Mouse (Mus musculus) ovary, postnatal 36 days (tissue): Measurements from ENCODE around the gene Midn.
A peak's percentile ranks its signal among the peaks of the same experiment; 100 is the strongest.

Experiments
- DNase-seq: peaks from one replicate; pipeline ENCODE4 v3.0.0; 2022; ENCODE audit warnings: low spot score, mixed read lengths

Midn gene

DNA sequence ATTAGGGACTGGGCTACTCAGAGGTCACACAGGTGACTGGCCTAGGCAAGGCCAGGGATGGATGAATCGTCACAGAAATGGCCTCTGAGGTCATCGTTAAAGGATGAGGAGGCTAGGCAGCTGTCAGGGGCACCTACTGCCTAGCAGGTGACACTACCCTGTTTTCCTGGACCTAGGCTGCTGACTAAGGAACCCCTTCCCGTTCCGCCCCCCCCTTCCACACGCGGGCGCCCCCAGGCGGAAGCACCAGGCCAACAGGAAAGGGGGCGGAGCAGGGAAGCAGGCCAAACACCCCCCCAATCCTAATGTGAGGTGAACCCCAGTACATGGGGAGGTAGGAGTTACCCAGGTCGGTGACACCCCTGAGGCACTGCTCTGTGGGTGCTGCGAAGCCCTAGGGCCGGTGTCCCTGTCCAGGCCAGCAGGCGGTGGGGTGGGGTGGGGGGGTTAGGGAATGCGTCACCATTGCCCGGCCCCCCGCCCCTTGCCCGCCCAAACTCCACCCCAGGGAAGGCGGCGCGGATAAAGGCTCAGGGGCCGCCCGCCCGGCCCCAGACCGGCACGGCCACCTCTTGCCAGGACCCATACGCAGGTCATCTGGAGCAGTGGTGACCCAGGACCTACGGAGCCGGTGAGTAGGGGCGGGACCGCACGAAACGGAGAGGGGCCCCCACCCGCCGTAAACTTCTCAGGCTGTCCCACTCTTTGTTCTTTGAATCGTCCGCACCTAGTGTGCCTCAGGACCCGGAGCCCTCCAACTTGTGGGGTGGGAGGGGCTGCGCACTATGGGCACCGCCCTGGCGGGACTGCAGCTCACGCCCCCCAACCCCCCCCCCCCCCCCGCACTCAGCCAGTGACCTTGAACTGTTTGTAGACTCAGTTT, at the start of gene Midn:
Midn (plus strand) TSS at position 554 of the 883 bp plus-strand sequence.
- DNase-seq, result peak; percentile 87

DNA sequence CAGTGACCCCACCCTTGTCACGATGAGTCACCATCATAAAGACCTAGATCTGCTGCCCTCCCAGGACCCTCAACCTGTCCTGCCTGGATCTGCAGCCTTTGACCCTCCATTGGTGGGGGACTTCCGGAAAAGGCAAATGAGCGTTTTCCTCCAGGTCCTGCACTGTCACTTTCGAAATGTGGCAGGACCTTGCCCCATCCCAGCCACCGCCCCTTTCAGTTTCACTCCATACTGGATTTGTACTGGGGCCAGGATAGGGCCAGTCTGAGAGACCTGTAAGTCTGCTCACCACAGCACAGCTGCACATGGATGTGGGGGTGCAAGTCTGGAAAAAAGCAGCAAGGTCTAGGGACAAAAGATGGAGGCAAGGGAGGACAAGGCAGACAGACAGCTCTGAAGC, 49.4 kb upstream of the Midn start:
- DNase-seq, result no peak

DNA sequence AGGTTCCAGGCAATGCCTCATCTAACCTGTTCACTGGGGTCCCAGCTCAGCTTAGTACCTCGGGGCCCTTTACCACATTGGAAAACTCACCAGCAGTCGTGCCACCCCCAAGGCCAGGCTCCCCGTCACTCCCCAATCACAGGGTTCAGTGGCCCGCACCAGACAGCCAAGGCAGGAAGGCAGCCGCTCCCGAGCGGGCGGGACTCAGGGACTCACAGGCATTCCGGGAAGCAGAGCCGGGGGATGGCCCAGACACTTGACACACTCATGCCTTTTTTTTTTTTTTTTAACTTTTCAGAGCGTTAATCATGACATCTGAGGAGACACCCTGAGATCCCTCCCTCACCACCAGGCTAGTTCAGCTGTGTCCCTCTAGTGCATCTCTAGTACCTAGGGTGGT, 47.1 kb upstream of the Midn start:
- no peak for DNase-seq

DNA sequence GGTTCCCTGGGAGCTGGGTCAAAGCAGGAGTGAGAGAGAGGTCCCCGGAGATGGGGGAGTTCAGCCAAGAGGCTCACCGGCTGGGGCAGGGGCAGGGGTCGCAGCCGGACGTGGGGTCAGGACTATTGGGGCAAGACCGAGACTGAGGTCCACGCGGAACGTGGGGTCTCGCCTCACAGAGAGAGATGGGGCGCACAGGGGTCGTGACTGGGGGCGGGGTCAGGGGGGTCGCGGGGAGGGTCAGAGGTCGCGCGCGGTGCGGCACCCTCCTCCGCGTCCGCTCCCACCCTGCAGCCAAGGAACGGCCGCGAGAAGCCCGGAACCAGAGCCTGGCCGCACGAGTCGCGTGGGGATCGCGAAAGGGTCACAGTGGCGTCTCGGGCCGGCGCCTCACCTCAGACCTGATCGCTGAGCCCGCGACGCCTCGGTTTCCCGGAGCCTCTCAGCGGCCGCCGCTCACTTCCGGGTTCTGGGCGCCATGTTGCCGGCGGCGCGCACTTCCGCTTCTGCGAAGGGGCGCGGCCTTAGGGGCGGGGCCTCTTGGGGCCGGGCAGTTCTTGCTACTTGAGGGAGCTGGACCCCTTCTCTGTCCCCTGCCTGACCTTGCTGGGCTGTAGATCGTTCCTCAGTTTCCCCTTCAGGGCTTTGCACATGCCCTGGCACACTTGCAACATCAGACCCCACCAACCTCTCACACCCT, 45.7 kb upstream of the Midn start:
- peak; percentile 86 for DNase-seq

DNA sequence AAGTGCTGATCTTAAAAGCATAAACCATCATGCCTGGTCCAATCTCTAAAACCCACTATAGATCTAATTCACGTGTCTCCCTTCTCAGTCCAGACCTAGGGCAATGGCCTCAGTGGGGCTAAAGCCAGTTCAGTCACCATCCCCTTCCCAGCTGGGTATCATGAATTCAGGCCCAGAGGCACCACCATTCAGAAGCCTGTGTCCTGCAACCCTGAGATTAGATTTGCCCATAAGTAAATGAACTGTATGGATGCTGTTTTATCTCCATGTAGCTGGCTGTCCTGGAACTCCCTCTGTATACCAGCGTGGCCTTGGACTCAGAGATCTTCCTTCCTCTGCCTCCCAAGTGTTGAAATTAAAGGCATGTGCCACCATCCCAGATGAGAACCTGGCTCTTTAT, 45.0 kb upstream of the Midn start:
- no peak for DNase-seq

DNA sequence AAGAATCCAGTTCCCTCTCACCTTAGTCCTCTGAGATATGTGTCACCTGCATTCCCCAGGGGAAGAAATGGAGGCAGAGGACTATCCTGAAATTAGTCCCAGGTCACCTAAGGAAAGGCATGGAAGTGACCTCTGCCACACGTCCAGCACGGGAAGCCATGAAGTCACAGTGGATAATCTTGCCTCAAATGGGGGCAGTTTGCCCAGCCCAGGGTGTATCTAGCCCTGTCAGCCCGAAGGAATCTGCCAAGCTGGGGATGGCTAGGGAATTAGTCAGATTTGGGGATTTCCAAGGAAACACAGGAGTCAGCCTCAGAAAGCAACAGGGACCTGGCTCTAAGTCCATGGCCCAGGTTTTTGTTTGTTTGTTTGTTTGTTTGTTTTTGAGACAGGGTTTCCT, 43.9 kb upstream of the Midn start:
- no peak for DNase-seq

DNA sequence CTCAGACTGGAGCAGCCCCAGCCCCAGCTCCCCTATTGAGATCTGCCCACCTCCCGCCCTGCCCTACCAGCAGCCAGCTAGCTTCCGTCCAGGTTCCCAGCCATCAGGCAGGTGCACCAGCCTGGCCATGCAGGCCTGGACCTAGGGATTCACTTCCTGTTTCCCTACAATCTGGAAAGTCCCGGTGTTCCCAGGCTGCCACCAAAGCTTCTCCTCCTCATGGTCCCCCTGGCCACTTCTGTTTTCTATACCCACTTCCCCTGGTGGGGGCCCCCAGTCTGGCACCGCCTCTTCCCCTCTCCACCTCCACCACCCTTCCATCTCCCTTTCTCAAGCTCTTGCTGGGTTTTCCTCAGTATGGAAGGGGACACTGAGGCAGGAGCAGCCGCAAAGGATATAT, 42.6 kb upstream of the Midn start, which contains the start of gene Sbno2:
Sbno2 (minus strand) TSS at position 112 of the 400 bp plus-strand sequence.
- DNase-seq, result no peak

DNA sequence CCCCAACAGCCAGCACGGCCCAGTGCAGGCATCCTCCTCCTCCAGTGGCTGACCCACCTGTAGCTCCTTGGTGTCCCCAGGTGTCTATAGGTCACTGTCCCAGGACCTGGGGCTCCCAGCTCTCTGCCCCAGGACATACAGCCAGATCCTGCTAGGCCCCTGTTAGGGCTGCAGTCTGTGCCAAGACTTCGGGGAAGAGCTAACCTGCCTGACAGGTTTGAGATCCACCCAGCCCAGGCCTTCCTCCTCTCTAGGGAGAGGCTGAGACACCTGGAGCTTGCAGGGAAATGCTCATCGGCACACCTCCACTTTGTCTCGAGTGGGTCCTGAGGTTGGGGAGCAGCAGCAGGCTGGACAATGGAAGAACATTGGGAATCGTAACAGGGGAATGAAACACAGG, 42.1 kb upstream of the Midn start:
- no peak for DNase-seq

DNA sequence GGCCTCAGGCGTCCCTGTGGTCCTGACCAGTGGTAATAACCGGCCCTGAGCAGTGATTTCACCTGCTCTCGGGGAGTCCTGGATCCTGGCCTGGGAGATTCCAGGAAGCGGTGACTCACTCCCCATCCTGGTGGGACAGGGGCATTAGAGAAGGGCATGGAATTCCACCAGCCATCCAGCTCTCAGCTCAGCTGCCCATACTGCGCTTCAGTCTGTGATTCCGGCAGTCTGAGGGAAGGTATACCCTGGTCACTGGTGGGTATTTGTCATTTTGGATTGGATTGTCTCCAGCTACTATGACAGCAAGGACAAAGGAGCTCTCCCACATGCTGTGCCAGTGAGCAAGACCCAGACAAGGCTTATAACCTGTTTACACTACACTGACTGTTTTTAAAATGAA, 40.4 kb upstream of the Midn start:
- no peak for DNase-seq

DNA sequence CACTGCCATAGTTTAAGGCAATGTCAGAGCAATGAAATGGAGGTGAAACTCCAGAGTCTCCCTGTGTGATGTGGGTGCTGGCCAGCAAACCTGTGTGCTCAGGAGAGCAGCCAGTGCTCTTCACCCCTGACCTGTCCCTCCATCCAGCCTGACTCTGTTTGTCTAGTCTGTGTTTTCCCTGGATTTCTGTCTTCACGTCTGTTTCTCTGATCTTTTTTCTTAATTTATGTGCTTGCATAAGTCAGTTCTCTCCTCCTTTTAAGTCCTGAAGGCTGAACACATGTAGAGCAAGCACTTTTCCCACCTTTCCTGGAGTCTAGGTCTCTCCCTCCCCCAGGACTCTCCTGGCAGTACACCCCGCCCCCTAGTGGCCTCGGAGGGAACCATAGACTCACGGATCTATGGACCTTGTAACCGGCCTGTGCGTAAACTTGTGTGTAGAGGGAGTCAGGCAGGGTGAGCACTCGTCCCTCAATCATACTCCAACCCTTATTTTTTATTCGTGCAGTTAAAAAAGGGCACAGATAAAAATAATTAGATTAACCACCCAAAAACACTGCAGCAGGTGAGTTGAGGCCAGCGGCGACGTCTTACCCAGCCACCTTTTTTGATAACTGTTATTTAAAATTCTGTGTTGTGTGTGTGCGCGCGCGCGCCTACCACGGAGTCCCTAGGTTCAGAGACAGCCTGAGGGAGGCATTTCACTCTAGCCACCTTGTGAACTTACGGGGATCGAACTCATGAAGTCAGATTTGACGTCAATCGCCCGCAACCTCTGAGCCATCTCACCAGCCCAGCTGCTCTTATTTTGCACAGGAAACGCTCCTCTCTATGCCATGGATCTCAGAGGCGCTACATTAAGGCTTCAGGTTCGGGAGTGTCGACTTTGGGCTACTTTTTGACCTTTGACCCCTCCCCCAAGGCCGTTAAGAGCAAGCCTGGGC, 33.5 kb upstream of the Midn start:
- DNase-seq, result peak; percentile 90

DNA sequence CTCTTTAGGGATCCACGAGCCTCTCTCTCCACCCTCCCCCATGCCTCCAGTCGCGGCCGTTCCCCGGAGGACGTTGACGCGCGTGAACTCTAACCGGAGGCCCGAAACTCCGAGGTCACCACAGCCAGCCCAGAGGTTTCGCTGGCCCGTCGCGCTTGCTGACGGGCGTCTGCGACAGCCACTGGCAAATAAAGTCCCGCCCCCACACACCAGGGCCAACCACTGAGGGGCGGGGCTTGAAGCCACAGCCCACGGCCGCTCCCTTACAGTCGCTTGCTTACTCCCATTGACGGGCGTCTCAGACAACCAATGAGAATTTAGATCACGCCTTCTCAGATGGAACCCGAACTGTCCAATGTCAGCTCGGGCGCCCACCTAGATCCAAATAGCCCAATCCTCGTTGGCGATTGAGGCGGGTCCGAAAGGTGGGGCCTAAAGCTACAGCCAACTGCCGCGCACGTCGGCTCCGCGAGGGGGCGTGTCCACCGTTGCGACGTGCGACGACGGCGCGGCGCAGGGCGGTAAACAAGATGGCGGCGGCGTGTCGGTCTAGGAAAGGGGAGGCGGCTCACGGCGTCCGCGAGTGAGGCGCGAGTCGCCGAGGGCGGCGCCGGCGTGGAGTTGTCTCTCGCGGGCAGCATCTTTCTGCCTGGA, 32.7 kb upstream of the Midn start, which contains the start of gene Stk11:
Stk11 (plus strand) TSS at position 514 of the 654 bp plus-strand sequence.
- peak; percentile 96 for DNase-seq

DNA sequence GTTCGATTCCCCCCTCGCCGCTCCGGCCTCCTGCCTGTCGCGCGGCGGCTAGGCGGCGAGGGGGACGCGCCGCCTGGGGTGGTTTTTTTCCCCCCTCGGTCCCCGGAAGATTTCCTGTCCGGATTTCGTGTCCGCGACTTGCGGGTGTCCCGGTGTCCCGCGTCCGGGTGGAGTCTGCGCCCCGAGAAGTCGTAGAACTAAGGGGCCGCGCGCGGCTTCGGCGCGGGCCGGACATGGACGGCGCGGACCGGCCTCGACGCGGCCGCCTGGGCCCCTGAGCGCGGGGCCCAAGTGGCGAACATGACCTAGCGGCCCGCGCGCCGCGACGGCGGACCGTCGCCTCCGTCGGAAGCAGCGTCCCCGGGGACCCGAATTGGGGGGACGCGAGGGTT, 32.1 kb upstream of the Midn start:
- no peak for DNase-seq

DNA sequence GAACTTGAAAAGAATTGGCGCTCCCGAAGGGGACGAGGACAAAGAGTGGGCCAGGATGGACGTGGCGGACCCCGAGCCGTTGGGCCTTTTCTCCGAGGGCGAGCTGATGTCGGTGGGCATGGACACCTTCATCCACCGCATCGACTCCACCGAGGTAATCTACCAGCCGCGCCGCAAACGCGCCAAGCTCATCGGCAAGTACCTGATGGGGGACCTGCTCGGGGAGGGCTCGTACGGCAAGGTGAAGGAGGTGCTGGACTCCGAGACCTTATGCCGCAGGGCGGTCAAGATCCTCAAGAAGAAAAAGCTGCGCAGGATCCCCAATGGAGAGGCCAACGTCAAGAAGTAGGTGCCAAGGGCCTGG, 31.5 kb upstream of the Midn start:
- no peak for DNase-seq

DNA sequence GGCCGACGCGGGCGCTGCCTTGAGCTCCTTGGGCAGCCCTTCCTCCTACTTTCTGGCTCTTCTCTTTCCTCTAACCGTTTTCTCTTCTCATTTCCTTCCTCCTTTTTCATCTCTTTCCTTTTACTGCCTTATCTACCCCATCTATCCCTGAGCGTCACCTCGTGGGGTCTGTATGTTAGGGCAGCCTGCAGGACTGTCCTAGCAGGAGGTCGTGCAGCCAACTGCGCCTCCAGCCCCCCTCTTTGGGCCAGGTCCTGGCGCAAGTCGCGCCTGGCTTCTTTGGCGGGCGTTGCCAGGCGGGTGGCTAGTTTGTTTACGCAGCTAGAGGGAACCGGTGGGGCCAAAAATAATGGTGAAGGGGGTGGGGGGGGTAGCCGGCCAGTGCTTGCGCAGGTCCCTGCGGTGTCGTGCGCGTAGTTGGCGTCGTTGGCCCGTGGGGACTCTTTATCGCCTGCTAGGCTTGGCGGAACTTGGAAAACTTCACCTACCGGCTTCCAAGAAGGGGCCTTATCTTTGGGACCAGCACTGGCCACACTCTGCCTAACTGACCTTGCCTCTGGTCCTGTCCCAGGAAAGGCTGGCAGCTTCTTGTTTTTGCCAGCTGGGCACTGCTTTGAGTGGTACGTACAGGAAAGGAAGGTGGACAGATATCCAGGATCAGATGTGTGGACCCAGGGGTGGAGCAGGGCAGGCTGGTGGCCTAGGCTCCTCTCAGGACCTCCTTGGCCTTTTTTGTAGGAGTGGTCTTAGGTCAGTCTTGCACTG, 31.0 kb upstream of the Midn start:
- DNase-seq, result peak; percentile 56

DNA sequence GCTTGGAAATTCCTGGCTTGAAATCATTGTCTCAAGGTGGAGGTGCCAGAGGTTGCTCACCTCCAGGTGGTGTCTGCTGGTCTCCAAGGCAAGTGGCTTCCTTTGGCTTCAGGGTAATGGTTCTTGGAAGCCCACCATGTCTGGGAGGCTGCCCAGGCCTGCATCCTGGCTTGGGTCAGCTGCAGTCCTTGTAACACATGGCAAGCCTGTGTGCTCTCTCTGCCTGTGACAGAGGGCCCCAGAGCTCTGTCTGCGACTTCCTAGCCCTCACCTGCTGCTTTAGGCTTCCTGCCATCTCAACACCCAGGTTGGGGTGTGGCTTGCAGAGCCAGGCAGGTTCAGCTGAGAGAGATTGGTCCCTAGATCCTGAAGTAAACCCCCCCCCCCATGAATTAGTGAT, 30.3 kb upstream of the Midn start:
- DNase-seq, result no peak

DNA sequence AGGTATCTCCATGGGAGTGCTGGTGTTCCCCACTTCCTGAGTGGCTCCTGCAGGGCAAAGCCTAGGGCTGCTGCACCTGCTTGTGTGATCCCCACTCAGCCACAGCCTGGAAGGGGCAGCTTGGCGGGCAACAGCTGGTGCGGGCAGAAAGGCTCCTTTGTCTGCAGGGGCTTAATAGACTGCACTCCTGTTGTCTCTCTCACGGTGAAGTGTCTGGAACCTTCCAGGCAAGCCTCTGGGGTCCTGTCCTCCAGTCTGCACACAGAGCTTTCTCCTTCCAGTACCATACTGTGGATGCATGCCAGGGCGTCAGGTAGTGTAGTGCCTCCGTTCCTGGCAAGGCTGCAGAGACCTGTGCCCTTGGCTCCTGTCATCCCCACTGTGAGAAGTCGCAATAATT, 29.5 kb upstream of the Midn start:
- no peak for DNase-seq

DNA sequence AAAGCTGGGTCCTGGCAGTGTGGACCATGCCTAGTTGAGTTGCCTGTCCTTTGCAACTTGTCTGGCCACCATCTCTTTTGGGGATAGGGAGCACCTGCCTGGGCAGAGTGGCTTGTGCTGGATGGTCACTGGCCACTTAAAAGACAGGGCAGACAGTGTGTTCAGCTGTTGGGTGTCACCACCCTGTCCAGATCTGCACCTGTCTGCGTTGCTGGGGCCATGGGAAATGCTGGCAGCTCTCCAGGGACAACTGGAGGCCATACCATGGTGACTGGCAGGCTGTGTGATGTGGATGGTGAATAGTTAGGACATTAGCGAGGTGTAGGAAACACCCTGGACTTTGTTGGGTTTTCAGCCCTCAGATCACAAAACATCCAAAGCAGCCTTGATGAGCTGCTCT, 27.9 kb upstream of the Midn start:
- no peak for DNase-seq

DNA sequence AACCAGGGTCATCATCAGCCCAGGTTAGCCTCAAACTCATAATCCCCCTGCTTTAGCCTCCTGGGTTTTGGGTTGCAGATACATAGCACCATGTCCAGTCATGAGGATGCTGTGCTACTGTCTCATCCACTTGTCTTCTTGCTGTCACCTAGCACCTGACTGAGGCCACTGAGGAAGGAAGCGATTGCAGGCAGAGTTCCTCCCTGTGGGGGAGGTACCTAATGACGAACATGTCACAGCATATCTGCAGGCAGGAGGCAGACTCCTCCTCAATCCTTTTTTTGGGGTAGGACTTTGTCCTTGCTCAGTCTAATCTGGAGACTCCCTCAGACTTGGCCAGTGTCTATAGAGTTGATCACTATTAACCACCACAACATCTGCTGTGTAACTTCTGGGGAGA, 26.4 kb upstream of the Midn start:
- no peak for DNase-seq

DNA sequence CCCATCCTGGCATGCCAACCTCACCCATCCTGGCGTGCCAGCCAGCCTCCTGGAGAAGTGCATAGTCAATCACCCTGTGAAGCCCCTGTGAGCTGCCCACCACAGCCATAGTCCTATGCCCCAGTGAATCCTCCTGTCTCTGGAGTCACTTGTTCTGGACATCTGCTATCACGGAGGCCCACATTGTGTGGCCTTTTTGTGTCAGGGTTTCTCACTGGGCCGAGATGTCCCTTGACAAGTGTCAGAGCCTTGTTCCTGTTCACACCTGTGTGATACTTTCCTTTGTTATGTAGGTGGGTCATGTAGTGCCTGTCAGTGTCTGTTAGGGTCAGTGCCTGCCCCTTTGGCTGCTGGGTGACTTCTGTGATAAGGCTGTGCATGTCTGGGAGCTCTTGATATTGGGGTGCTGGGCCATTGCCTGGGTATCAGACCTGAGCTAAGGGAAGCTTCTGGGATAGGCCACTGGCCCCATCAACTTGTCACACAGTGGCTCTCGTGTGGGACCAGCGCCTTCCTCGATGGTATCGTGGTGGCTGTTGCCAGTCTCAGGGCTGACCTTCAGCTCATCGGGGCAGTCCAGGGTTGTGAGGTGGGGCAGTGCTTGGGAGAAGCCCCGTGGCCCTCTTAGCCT, 24.0 kb upstream of the Midn start:
- DNase-seq, result no peak

DNA sequence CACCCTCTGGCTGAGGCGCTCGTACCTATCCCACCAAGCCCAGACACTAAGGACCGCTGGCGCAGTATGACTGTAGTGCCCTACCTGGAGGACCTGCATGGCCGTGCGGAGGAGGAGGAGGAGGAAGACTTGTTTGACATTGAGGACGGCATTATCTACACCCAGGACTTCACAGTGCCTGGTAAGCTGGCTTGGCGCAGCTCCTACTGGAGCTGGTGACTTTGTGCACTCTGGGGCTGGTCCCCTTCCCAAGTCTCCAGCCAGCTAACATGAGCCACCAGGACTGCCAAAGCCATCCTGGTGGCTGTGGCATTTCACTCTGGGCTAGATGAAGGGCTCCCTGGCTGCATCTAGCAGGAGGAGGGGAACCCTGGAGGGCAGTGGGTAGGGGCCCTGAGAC, 20.2 kb upstream of the Midn start:
- DNase-seq, result no peak

DNA sequence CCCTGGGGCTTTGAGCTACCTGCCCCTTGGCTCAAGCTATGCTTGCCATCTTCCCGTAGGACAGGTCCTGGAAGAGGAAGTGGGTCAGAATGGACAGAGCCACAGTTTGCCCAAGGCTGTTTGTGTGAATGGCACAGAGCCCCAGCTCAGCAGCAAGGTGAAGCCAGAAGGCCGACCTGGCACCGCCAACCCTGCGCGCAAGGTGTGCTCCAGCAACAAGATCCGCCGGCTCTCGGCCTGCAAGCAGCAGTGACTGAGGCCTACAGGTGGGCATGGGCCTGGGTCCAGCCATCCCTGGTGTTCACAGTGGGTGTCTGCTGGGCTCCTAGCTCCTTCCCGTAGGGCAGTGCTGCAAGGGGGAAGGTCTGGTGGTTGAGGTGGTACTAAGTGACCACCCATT, 18.2 kb upstream of the Midn start:
- DNase-seq, result no peak
